Mouse (Mus musculus) MEL (cell line): ENCODE data around the gene Dnaaf3. TPM values are rescaled to one million over a fixed set of nuclear protein-coding genes. Genes with fewer than 3 reads are reported as not detected.
A peak's percentile ranks its signal among the peaks of the same experiment; 100 is the strongest.

Source experiments
- DNase-seq: peaks from one replicate; pipeline ENCODE4 v3.0.0; 2011; ENCODE audit warnings: low read depth, low spot score
- H3K27ac ChIP-seq: 2 replicates; pipeline ENCODE4 v1.5.1; 2012; ENCODE audit warnings: low read depth, mild to moderate bottlenecking, control low read depth, low read length, moderate library complexity; ENCODE audit not compliant: control insufficient read depth
- H3K27me3 ChIP-seq, 2 experiments: fragments of 150-350 bp in 1 of 2; sonication (generic) in 1 of 2; 2 replicates each; pipeline ENCODE4 v1.6.1; 2012; ENCODE audit warnings: low read length in 2 of 2, mild to moderate bottlenecking in 2 of 2, improper control_type of control experiment in 1 of 2, moderate library complexity in 1 of 2; ENCODE audit not compliant: insufficient read depth in 2 of 2, control insufficient read depth in 1 of 2
- H3K36me3 ChIP-seq, 2 experiments: 2 replicates each; pipeline ENCODE4 v1.6.1; 2012 to 2014; ENCODE audit warnings: low read length in 2 of 2, improper control_type of control experiment in 1 of 2, inconsistent platforms in 1 of 2, mild to moderate bottlenecking in 1 of 2; ENCODE audit not compliant: insufficient read depth in 2 of 2, control insufficient read depth in 1 of 2
- H3K4me1 ChIP-seq, 2 experiments: fragments of 150-350 bp in 1 of 2; sonication (generic) in 1 of 2; 2 replicates each; pipeline ENCODE4 v1.6.1; 2012; ENCODE audit warnings: low read length in 2 of 2, improper control_type of control experiment in 1 of 2, mild to moderate bottlenecking in 1 of 2; ENCODE audit not compliant: insufficient read depth in 2 of 2, control insufficient read depth in 1 of 2
- H3K4me3 ChIP-seq, 2 experiments: fragments of 150-350 bp in 1 of 2; sonication (generic) in 1 of 2; 2 replicates each; pipeline ENCODE4 v1.5.1; 2012; ENCODE audit warnings: low read depth in 2 of 2, low read length in 2 of 2, mild to moderate bottlenecking in 2 of 2, moderate library complexity in 2 of 2, control low read depth in 1 of 2, improper control_type of control experiment in 1 of 2; ENCODE audit not compliant: control insufficient read depth in 1 of 2, insufficient read depth in 1 of 2
- H3K79me2 ChIP-seq: 2 replicates; pipeline ENCODE4 v1.6.1; 2012; ENCODE audit warnings: mild to moderate bottlenecking, low read length, moderate library complexity; ENCODE audit not compliant: control insufficient read depth, poor library complexity, insufficient read depth
- H3K9ac ChIP-seq: 2 replicates; pipeline ENCODE4 v1.6.1; 2012; ENCODE audit warnings: low read depth, mild to moderate bottlenecking, control low read depth, low read length, moderate library complexity; ENCODE audit not compliant: control insufficient read depth, poor library complexity, severe bottlenecking
- H3K9me3 ChIP-seq: fragments of 150-350 bp; sonication (generic); replicated peaks from 2 replicates; pipeline ENCODE4 v1.6.1; 2012; ENCODE audit warnings: mild to moderate bottlenecking, low read length, improper control_type of control experiment, moderate library complexity; ENCODE audit not compliant: insufficient read depth
- CHD1 ChIP-seq: IDR thresholded peaks from 2 replicates; pipeline ENCODE4 v1.6.1; 2012; ENCODE audit warnings: low read depth, mild to moderate bottlenecking, inconsistent platforms, low read length, improper control_type of control experiment
- CHD2 ChIP-seq: IDR thresholded peaks from 2 replicates; pipeline ENCODE4 v1.6.1; 2011; ENCODE audit warnings: low read length, improper control_type of control experiment
- CTCF ChIP-seq, 3 experiments: IDR thresholded peaks in 2 of 3; conservative IDR thresholded peaks in 1 of 3; 2 replicates each; pipeline ENCODE4 v1.5.1; 2011 to 2012; ENCODE audit warnings: low read length in 3 of 3, low read depth in 2 of 3, mild to moderate bottlenecking in 2 of 3, improper control_type of control experiment in 1 of 3, inconsistent platforms in 1 of 3, mixed read lengths in 1 of 3, moderate library complexity in 1 of 3; ENCODE audit not compliant: control insufficient read depth in 1 of 3, insufficient read depth in 1 of 3, poor library complexity in 1 of 3, severe bottlenecking in 1 of 3
- E2F4 ChIP-seq: IDR thresholded peaks from 2 replicates; pipeline ENCODE4 v1.6.1; 2011; ENCODE audit warnings: low read depth, low read length, improper control_type of control experiment, borderline replicate concordance
- ELF1 ChIP-seq: IDR thresholded peaks from 2 replicates; pipeline ENCODE4 v1.6.1; 2014; ENCODE audit warnings: low read depth, mild to moderate bottlenecking, inconsistent platforms, low read length, improper control_type of control experiment, moderate library complexity
- EP300 ChIP-seq, 2 experiments: IDR thresholded peaks; 2 replicates each; pipeline ENCODE4 v1.6.1; 2011; ENCODE audit warnings: improper control_type of control experiment in 2 of 2, low read length in 2 of 2, low read depth in 1 of 2, mild to moderate bottlenecking in 1 of 2
- GATA1 ChIP-seq: IDR thresholded peaks from 2 replicates; pipeline ENCODE4 v1.6.1; 2011; ENCODE audit warnings: low read depth, low read length, improper control_type of control experiment
- HCFC1 ChIP-seq: IDR thresholded peaks from 2 replicates; pipeline ENCODE4 v1.6.1; 2012; ENCODE audit warnings: low read depth, mild to moderate bottlenecking, inconsistent platforms, low read length, improper control_type of control experiment, moderate library complexity
- JUND ChIP-seq: IDR thresholded peaks from 2 replicates; pipeline ENCODE4 v1.6.1; 2011; ENCODE audit warnings: low read depth, mild to moderate bottlenecking, improper control_type of control experiment, low read length
- KAT2A ChIP-seq: conservative IDR thresholded peaks from 2 replicates; pipeline ENCODE4 v1.6.1; 2012; ENCODE audit warnings: low read depth, low read length, improper control_type of control experiment, inconsistent platforms
- MAFK ChIP-seq: IDR thresholded peaks from 2 replicates; pipeline ENCODE4 v1.6.1; 2011; ENCODE audit warnings: low read depth, mild to moderate bottlenecking, low read length, improper control_type of control experiment, borderline replicate concordance
- MAX ChIP-seq: IDR thresholded peaks from 2 replicates; pipeline ENCODE4 v1.6.1; 2011; ENCODE audit warnings: low read length, improper control_type of control experiment
- MAZ ChIP-seq: IDR thresholded peaks from 2 replicates; pipeline ENCODE4 v1.6.1; 2012; ENCODE audit warnings: low read depth, mild to moderate bottlenecking, inconsistent platforms, low read length, improper control_type of control experiment
- MEF2A ChIP-seq: IDR thresholded peaks from 2 replicates; pipeline ENCODE4 v1.6.1; 2014; ENCODE audit warnings: low read depth, mild to moderate bottlenecking, inconsistent platforms, low read length, improper control_type of control experiment; ENCODE audit not compliant: poor library complexity, insufficient replicate concordance, severe bottlenecking; ENCODE audit errors: extremely low read depth
- MYB ChIP-seq: IDR thresholded peaks from 2 replicates; pipeline ENCODE4 v1.6.1; 2011; ENCODE audit warnings: mild to moderate bottlenecking, low read depth, low read length, improper control_type of control experiment
- MYC ChIP-seq: IDR thresholded peaks from 2 replicates; pipeline ENCODE4 v1.6.1; 2011; ENCODE audit warnings: low read depth, mild to moderate bottlenecking, low read length, improper control_type of control experiment, moderate library complexity
- NELFE ChIP-seq: IDR thresholded peaks from 2 replicates; pipeline ENCODE4 v1.6.1; 2011; ENCODE audit warnings: low read depth, low read length, improper control_type of control experiment
- NRF1 ChIP-seq: IDR thresholded peaks from 2 replicates; pipeline ENCODE4 v1.6.1; 2014; ENCODE audit warnings: low read depth, mild to moderate bottlenecking, inconsistent platforms, low read length, improper control_type of control experiment, moderate library complexity; ENCODE audit not compliant: poor library complexity, insufficient read depth, severe bottlenecking
- POLR2A ChIP-seq, 2 experiments: IDR thresholded peaks; 2 replicates each; pipeline ENCODE4 v1.6.1; 2011 to 2012; ENCODE audit warnings: low read length in 2 of 2, mild to moderate bottlenecking in 2 of 2, control low read depth in 1 of 2, improper control_type of control experiment in 1 of 2, low read depth in 1 of 2, moderate library complexity in 1 of 2; ENCODE audit not compliant: control insufficient read depth in 1 of 2, insufficient read depth in 1 of 2, poor library complexity in 1 of 2
- POLR2AphosphoS2 ChIP-seq: IDR thresholded peaks from 2 replicates; pipeline ENCODE4 v1.6.1; 2011; ENCODE audit warnings: low read length, improper control_type of control experiment
- POLR2AphosphoS5 ChIP-seq: IDR thresholded peaks from 2 replicates; pipeline ENCODE4 v1.6.1; 2012; ENCODE audit warnings: low read depth, borderline replicate concordance, mild to moderate bottlenecking, inconsistent platforms, low read length, moderate library complexity, mixed read lengths
- RAD21 ChIP-seq: IDR thresholded peaks from 2 replicates; pipeline ENCODE4 v1.6.1; 2011; ENCODE audit warnings: mild to moderate bottlenecking, low read depth, low read length, improper control_type of control experiment
- RCOR1 ChIP-seq: IDR thresholded peaks from 2 replicates; pipeline ENCODE4 v1.6.1; 2012; ENCODE audit warnings: low read depth, mild to moderate bottlenecking, inconsistent platforms, low read length, improper control_type of control experiment
- SIN3A ChIP-seq: IDR thresholded peaks from 2 replicates; pipeline ENCODE4 v1.6.1; 2012; ENCODE audit warnings: low read length, improper control_type of control experiment, inconsistent platforms
- TAL1 ChIP-seq: IDR thresholded peaks from 2 replicates; pipeline ENCODE4 v1.6.1; 2012; ENCODE audit warnings: mild to moderate bottlenecking, inconsistent platforms, low read length, moderate library complexity, mixed read lengths
- TBP ChIP-seq: IDR thresholded peaks from 2 replicates; pipeline ENCODE4 v1.8.0; 2011; ENCODE audit warnings: low read depth, low read length, improper control_type of control experiment
- TCF12 ChIP-seq: IDR thresholded peaks from 2 replicates; pipeline ENCODE4 v1.6.1; 2014; ENCODE audit warnings: low read depth, mild to moderate bottlenecking, inconsistent platforms, low read length, improper control_type of control experiment, moderate library complexity
- UBTF ChIP-seq: IDR thresholded peaks from 2 replicates; pipeline ENCODE4 v1.6.1; 2012; ENCODE audit warnings: low read depth, mild to moderate bottlenecking, inconsistent platforms, low read length, improper control_type of control experiment, moderate library complexity, borderline replicate concordance; ENCODE audit not compliant: insufficient read depth
- USF1 ChIP-seq: IDR thresholded peaks from 2 replicates; pipeline ENCODE4 v1.6.1; 2014; ENCODE audit warnings: low read depth, mild to moderate bottlenecking, inconsistent platforms, low read length, improper control_type of control experiment, moderate library complexity
- USF2 ChIP-seq, 2 experiments: IDR thresholded peaks; 2 replicates each; pipeline ENCODE4 v1.6.1; 2011 to 2012; ENCODE audit warnings: improper control_type of control experiment in 2 of 2, low read length in 2 of 2, borderline replicate concordance in 1 of 2, inconsistent platforms in 1 of 2, low read depth in 1 of 2, mild to moderate bottlenecking in 1 of 2; ENCODE audit not compliant: insufficient read depth in 1 of 2
- ZC3H11A ChIP-seq: IDR thresholded peaks from 2 replicates; pipeline ENCODE4 v1.6.1; 2012; ENCODE audit warnings: low read depth, mild to moderate bottlenecking, inconsistent platforms, low read length, improper control_type of control experiment
- ZKSCAN1 ChIP-seq: IDR thresholded peaks from 2 replicates; pipeline ENCODE4 v1.6.1; 2012; ENCODE audit warnings: low read depth, mild to moderate bottlenecking, inconsistent platforms, low read length, improper control_type of control experiment, moderate library complexity
- ZMIZ1 ChIP-seq: IDR thresholded peaks from 2 replicates; pipeline ENCODE4 v1.6.1; 2012; ENCODE audit warnings: low read depth, mild to moderate bottlenecking, inconsistent platforms, low read length, improper control_type of control experiment, moderate library complexity
- ZNF384 ChIP-seq: IDR thresholded peaks from 2 replicates; pipeline ENCODE4 v1.6.1; 2012; ENCODE audit warnings: low read depth, mild to moderate bottlenecking, inconsistent platforms, low read length, improper control_type of control experiment
- polyA plus RNA-seq, 2 experiments: library from polyadenylated mRNA; stranded (reverse) in 1 of 2; unstranded in 1 of 2; fragments of >175 nt in 1 of 2; fragments of >200 nt in 1 of 2; gene quantifications; 2 replicates each; pipeline versions ENCODE4 v1.2.1 to v1.2.4; 2012; ENCODE audit warnings: low replicate concordance in 2 of 2, low read depth in 1 of 2; ENCODE audit not compliant: insufficient read length in 2 of 2, insufficient read depth in 1 of 2, missing spikeins in 1 of 2
- total RNA-seq: library from RNA; depleted of rRNA; stranded (reverse); fragments of 300-350 nt; gene quantifications from 2 replicates; pipeline ENCODE4 v1.2.3, GENCODE M21; 2012

The Dnaaf3 gene
- total and polyA plus RNA-seq, 3 experiments = 0.73 to 2.9 TPM; not detected in 1

- peak overlapping the region; percentile 88 for H3K27ac ChIP-seq
- peak; percentile 88 for DNase-seq
- H3K9ac ChIP-seq = peak overlapping the region; percentile 80
- H3K36me3 ChIP-seq = peaks cover 0 to 11% of the 10 kb centered on the region in 2 experiments; a peak in 2 of 4 replicates
- peaks cover 12% of the 10 kb centered on the region for H3K79me2 ChIP-seq
- H3K4me3 ChIP-seq = peak overlapping the region; percentile 74 to 76
- peaks cover 2 to 24% of the 10 kb centered on the region in 2 experiments; a peak in 3 of 4 replicates for H3K4me1 ChIP-seq
- no peaks in the 10 kb centered on the region for H3K9me3 ChIP-seq
- no peaks in the 10 kb centered on the region for H3K27me3 ChIP-seq
- TF ChIP-seq JUND (no peak), ELF1 (no peak), KAT2A (peak; percentile 28; the same call in 1 of the 2 replicates), ZMIZ1 (0 out of 2 replicates have a peak, but pooled peaks have one; percentile 46), MEF2A (no peak), CHD1 (no peak), MAX (peak; percentile 37), NELFE (peak; percentile 29; the same call in 1 of the 2 replicates), TBP (peak; percentile 39; the same call in 1 of the 2 replicates), EP300 (IDR thresholded peaks at IDR 0.05; ENCODE audit: low read depth in 1 of 2, low read length in 2 of 2) (no peak; a peak in 3 of 4 replicates), MAFK (no peak), UBTF (0 out of 2 replicates have a peak, but pooled peaks have one; percentile 47), NRF1 (peak; percentile 42; the same call in 1 of the 2 replicates), USF2 (IDR thresholded peaks at IDR 0.05; ENCODE audit: borderline replicate concordance in 1 of 2, insufficient read depth in 1 of 2, low read depth in 1 of 2, low read length in 2 of 2) (no peak), ZKSCAN1 (no peak), ZC3H11A (no peak), USF1 (0 out of 2 replicates have a peak, but pooled peaks have one; percentile 13), CHD2 (no peak), GATA1 (0 out of 2 replicates have a peak, but pooled peaks have one; percentile 10), E2F4 (no peak), POLR2AphosphoS2 (no peak; the same call in 1 of the 2 replicates), ZNF384 (no peak), CTCF (IDR thresholded peaks at IDR 0.05 in 2 of 3, conservative IDR thresholded peaks at IDR 0.05 in 1 of 3; ENCODE audit: control insufficient read depth in 1 of 3, insufficient read depth in 1 of 3, low read depth in 2 of 3, low read length in 3 of 3, poor library complexity in 1 of 3, severe bottlenecking in 1 of 3) (no peak), RAD21 (no peak), MYB (no peak), SIN3A (peak; percentile 73), MYC (peak; percentile 56; the same call in 1 of the 2 replicates), POLR2AphosphoS5 (no peak), MAZ (no peak; the same call in none of the 2 replicates), HCFC1 (peak; percentile 48; the same call in 1 of the 2 replicates), TCF12 (no peak; the same call in 1 of the 2 replicates), RCOR1 (peak; percentile 42; the same call in 1 of the 2 replicates), POLR2A (IDR thresholded peaks at IDR 0.05; ENCODE audit: control insufficient read depth in 1 of 2, insufficient read depth in 1 of 2, low read depth in 1 of 2, low read length in 2 of 2, poor library complexity in 1 of 2) (peak in 1 of 2 experiments; percentile 36; a peak in 1 of 4 replicates), TAL1 (no peak)
Observed at GRCm38 (mm10) chr7:4521231-4522003, 10.8 kb downstream of the Dnaaf3 start.
